Comparison of ENCODE assay signal across 19 mouse cellular contexts in genomic region chr13:103196307-103196706, GRCm38 (mm10).
A peak's percentile ranks its signal among the peaks of the same experiment; 100 is the strongest.
DNase-seq lines count a peak whose midpoint lies in the region; ATAC-seq and TF ChIP-seq lines count a peak whose summit lies in the region.
"Had no signal": no experiment of that assay in that cellular context is flagged by ENCODE, and none has a peak within 500 bp of the region (broad histone marks: within the 10 kb centered on the region; RNA-seq: fewer than 3 reads in every experiment).

No protein-coding gene starts in this region.

- H3K9me3 ChIP-seq in kidney, embryonic 16.5 days (ENCODE audit: low read length): no peaks in the 10 kb centered on the region
- H3K9me3 ChIP-seq: G1E; hindbrain, embryonic 13.5 days; intestine, embryonic 15.5 days; limb, embryonic 12.5 days; midbrain, embryonic 10.5 days; neural tube, embryonic 13.5 days; stomach, embryonic 15.5 days had no signal

- H3K9ac ChIP-seq in kidney, embryonic 16.5 days (replicated peaks; ENCODE audit: low read length): no peak overlapping the region
- H3K9ac ChIP-seq: hindbrain, embryonic 13.5 days; intestine, embryonic 15.5 days; limb, embryonic 12.5 days; liver, embryonic 14.5 days; neural tube, embryonic 13.5 days; stomach, embryonic 15.5 days had no signal

- intact Hi-C loops in heart, postnatal 36 days (cut with DNase I): no loop called here
- intact Hi-C loops in left cerebral cortex, adult 2 months (cut with DNase I): no loop called here

- no peak overlapping the region for H3K27ac ChIP-seq in kidney, embryonic 16.5 days (ENCODE audit: low read length)
- H3K27ac ChIP-seq in left cerebral cortex, adult 2 months: no peak overlapping the region
- H3K27ac ChIP-seq: hindbrain, embryonic 13.5 days; intestine, embryonic 15.5 days; limb, embryonic 12.5 days; liver, embryonic 14.5 days; midbrain, embryonic 10.5 days; neural tube, embryonic 13.5 days; stomach, embryonic 15.5 days had no signal

- no peaks in the 10 kb centered on the region for H3K4me1 ChIP-seq in kidney, embryonic 16.5 days (ENCODE audit: insufficient read depth, low read length)
- H3K4me1 ChIP-seq: intestine, embryonic 15.5 days; limb, embryonic 12.5 days; stomach, embryonic 15.5 days had no signal

- no peaks in the 10 kb centered on the region for H3K27me3 ChIP-seq in kidney, embryonic 16.5 days (ENCODE audit: insufficient read depth, low read length)
- H3K27me3 ChIP-seq: hindbrain, embryonic 13.5 days; intestine, embryonic 15.5 days; limb, embryonic 12.5 days; neural tube, embryonic 13.5 days; stomach, embryonic 15.5 days had no signal

- no peak for ATAC-seq in kidney, embryonic 16.5 days (ENCODE audit: low FRiP score, low TSS enrichment)
- ATAC-seq: intestine, embryonic 15.5 days had no signal

- no peak overlapping the region for H3K4me2 ChIP-seq in kidney, embryonic 16.5 days (replicated peaks; ENCODE audit: low read depth, low read length)
- H3K4me2 ChIP-seq: hindbrain, embryonic 13.5 days; intestine, embryonic 15.5 days; limb, embryonic 12.5 days; neural tube, embryonic 13.5 days; stomach, embryonic 15.5 days had no signal

- DNase-seq in heart, adult 11 months: peak; percentile 59
- DNase-seq in heart, postnatal 36 days: no peak
- peak; percentile 33 for DNase-seq in kidney, adult 9 months
- DNase-seq in 3T3-L1 (ENCODE audit: low read depth, low spot score): peak; percentile 32
- peak; percentile 41 for DNase-seq in NIH3T3 (ENCODE audit: low read depth)
- DNase-seq in left cerebral cortex, adult 2 months (ENCODE audit: extremely low spot score in 1 of 2, low spot score in 2 of 2): no peak
- DNase-seq: adrenal gland, adult 8-10 months; cerebellum, postnatal 14 days; gastrocnemius, postnatal 10 days; right cerebral cortex, postnatal 14 days had no signal

- no peak overlapping the region for H3K4me3 ChIP-seq in kidney, embryonic 16.5 days (ENCODE audit: low read length)
- no peak overlapping the region for H3K4me3 ChIP-seq in left cerebral cortex, adult 2 months
- H3K4me3 ChIP-seq: hindbrain, embryonic 13.5 days; intestine, embryonic 15.5 days; limb, embryonic 12.5 days; midbrain, embryonic 10.5 days; neural tube, embryonic 13.5 days; stomach, embryonic 15.5 days had no signal

- no peaks in the 10 kb centered on the region for H3K36me3 ChIP-seq in kidney, embryonic 16.5 days (ENCODE audit: insufficient read depth, low read length)
- H3K36me3 ChIP-seq: G1E; hindbrain, embryonic 13.5 days; intestine, embryonic 15.5 days; limb, embryonic 12.5 days; midbrain, embryonic 10.5 days; neural tube, embryonic 13.5 days; stomach, embryonic 15.5 days had no signal

- WGBS in kidney, embryonic 16.5 days: 71% methylated on average over 5 of the region's 5 CpGs

- TF ChIP-seq CTCF in left cerebral cortex, adult 2 months (IDR thresholded peaks at IDR 0.05): no peak

Comparison
In these comparisons a context has a peak if more than half of its experiments do, and no peak if none do; other contexts are left out.
1. DNase-seq: peak in heart, adult 11 months (single experiment), kidney, adult 9 months (single experiment), 3T3-L1 (single experiment) and NIH3T3 (single experiment); none in heart, postnatal 36 days (0 of 2) and left cerebral cortex, adult 2 months (0 of 2).